Comparison of ENCODE assay signal across 8 mouse cellular contexts in the genomic region with DNA sequence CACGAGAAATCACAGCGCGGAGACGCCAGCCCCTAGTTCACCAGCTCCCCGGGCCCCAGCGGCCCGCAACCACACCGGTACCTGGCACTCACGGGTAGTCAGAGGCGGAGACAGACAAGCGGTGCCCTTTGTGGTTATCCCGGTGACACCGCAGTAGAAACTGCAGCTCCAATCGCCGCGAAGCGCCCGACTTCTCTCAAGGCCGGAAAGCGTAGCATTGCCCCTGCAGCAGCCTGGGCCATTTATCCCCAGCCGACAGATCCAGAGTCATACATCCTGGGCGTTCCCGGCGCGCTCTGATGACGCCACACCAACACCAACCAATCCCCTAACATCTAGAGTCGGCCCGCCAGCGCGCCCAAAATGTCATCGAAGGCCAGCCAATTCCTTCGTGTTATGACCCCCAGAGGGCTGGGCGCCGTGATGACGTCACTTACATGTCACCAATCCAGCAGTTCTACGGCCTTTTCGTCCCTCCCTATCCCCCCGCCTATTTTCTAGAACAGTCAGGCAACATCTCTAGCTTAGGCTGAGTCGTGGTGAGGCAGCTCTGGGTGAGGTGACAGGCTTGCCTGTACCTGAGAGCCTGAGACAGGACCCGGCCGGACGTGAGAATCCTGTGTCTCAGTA. TPM values are rescaled to one million over a fixed set of nuclear protein-coding genes. Genes with fewer than 3 reads are reported as not detected.
A peak's percentile ranks its signal among the peaks of the same experiment; 100 is the strongest.
DNase-seq lines count a peak whose midpoint lies in the region; ATAC-seq lines count a peak whose summit lies in the region.

Zfand2a (minus strand) TSS at position 365 of the 630 bp plus-strand sequence.

- H3K27me3 ChIP-seq in hindbrain, embryonic 16.5 days (replicated peaks; ENCODE audit: control insufficient read depth, insufficient read depth, low read length) = no peaks in the 10 kb centered on the region

- peak; percentile 98 for ATAC-seq in hindbrain, embryonic 16.5 days

- peaks cover 7% of the 10 kb centered on the region; the same call in 1 of the 2 replicates for H3K36me3 ChIP-seq in hindbrain, embryonic 16.5 days (ENCODE audit: control insufficient read depth, insufficient read depth, low read length)
- H3K36me3 ChIP-seq in macrophage (ENCODE audit: inconsistent target) = peaks cover 21% of the 10 kb centered on the region; the same call in 1 of the 2 replicates

- peaks cover 8% of the 10 kb centered on the region for H3K9me3 ChIP-seq in hindbrain, embryonic 16.5 days (ENCODE audit: control insufficient read depth, low read length)

- WGBS in hindbrain, embryonic 16.5 days = under 1% methylated on average over 42 of the region's 42 CpGs
- WGBS in macrophage (ENCODE audit: missing documents) = under 1% methylated on average over 42 of the region's 42 CpGs

- H3K4me3 ChIP-seq in hindbrain, embryonic 16.5 days (ENCODE audit: low read length) = peak within 1 kb of the TSS; percentile 82
- peak within 1 kb of the TSS; percentile 99 for H3K4me3 ChIP-seq in macrophage (ENCODE audit: inconsistent target)

- peaks cover 12% of the 10 kb centered on the region for H3K4me1 ChIP-seq in hindbrain, embryonic 16.5 days (ENCODE audit: control insufficient read depth, insufficient read depth, low read depth, low read length)

- peak within 1 kb of the TSS; percentile 85 for H3K9ac ChIP-seq in hindbrain, embryonic 16.5 days (ENCODE audit: low read depth, low read length)

- peak within 1 kb of the TSS; percentile 96 for H3K4me2 ChIP-seq in hindbrain, embryonic 16.5 days (ENCODE audit: low read length)

- H3K79me2 ChIP-seq in macrophage (ENCODE audit: inconsistent target) = peaks cover 50% of the 10 kb centered on the region

- peak within 1 kb of the TSS; percentile 90 for H3K27ac ChIP-seq in hindbrain, embryonic 16.5 days (ENCODE audit: low read depth, low read length)
- peak within 1 kb of the TSS; percentile 99 for H3K27ac ChIP-seq in macrophage

- DNase-seq in WW6 (ENCODE audit: low read depth, low spot score) = peak; percentile 97
- peak; percentile 99 for DNase-seq in cerebellum, postnatal 4 days (ENCODE audit: low spot score in 2 of 2)
- DNase-seq in gastrocnemius, adult 18-20 months (ENCODE audit: low spot score) = peak; percentile 99
- DNase-seq in left cerebral cortex, adult 18-20 months (ENCODE audit: low spot score in 2 of 2) = peak; percentile 100
- DNase-seq in right cerebral cortex, adult 18-20 months = peak; percentile 100
- DNase-seq in urinary bladder, postnatal 10 days (ENCODE audit: low spot score) = peak; percentile 98

RNA-seq across cellular contexts. Expression of gene Zfand2a, which starts in this region (rescaled TPM):
- 10 to 100 TPM in 1 of 2 experiments, 1 to 10 TPM in 1; 7.6 to 12.0 TPM for total RNA-seq in gastrocnemius, adult 18-20 months (2021)
- polyA plus RNA-seq in hindbrain, embryonic 16.5 days (2015; fragmentation: Nextera tagmentation; extraction: Ambion mirVana) = 24.5 and 29.3 TPM in 2 replicates
- total RNA-seq in left cerebral cortex, adult 18-20 months (2021) = 10 to 100 TPM; 54.6 to 57.6 TPM
- 100 to 1,000 TPM in 7 of 26 experiments, 10 to 100 TPM in 19; 28.9 to 157 (median 51.0) TPM for total RNA-seq in macrophage (2018; cell fraction: chromatin; rRNA removed)
- 100 to 1,000 TPM in 10 of 26 experiments, 10 to 100 TPM in 16; 43.5 to 133 (median 84.6) TPM for total RNA-seq in macrophage (2018; cell fraction: cytosol; rRNA removed)
- 100 to 1,000 TPM in 8 of 26 experiments, 10 to 100 TPM in 18; 31.3 to 136 (median 67.1) TPM for total RNA-seq in macrophage (2018; cell fraction: nucleus; rRNA removed)
- 68.1 to 90.9 TPM (median 76.5 TPM) in 3 replicates for polyA plus RNA-seq in macrophage (2018)

Comparison
In these comparisons a context has a peak if more than half of its experiments do, and no peak if none do; other contexts are left out.
1. Peak in every context shown above with its lines: DNase-seq, ATAC-seq, H3K4me3 ChIP-seq and H3K27ac ChIP-seq.
2. RNA of gene Zfand2a (total RNA-seq): 54.6 to 57.6 TPM in left cerebral cortex, adult 18-20 months; 7.6 to 12.0 TPM in gastrocnemius, adult 18-20 months; every median in the first group is over 4 times any median in the second.